Mouse (Mus musculus): ENCODE data around the gene Fam189b. TPM values are rescaled to one million over a fixed set of nuclear protein-coding genes. Genes with fewer than 3 reads are reported as not detected.

Fam189b gene
- total and polyA plus RNA-seq, 3 experiments, result 1.1 to 8.4 (median 2.2) TPM

- peak; percentile 79 for DNase-seq (ENCODE audit: extremely low read depth)
- dilution Hi-C loops (cut with MboI; ENCODE audit: extremely low pct_ligation_motif_present, extremely low pct_unique_long_range_greater_than_20kb, low sequenced_read_pairs) (no loop called here), in situ Hi-C loops (cut with MboI; ENCODE audit: low pct_ligation_motif_present, low pct_unique_long_range_greater_than_20kb, low sequenced_read_pairs) (no loop called here)
- H3K4me2 ChIP-seq (ENCODE audit: insufficient read depth, low read depth, poor library complexity, severe bottlenecking), result no peak within 1 kb of the TSS
- no peaks in the 10 kb centered on the region for H3K9me3 ChIP-seq (replicated peaks; ENCODE audit: low read length)
- TF ChIP-seq ZNF384 (IDR thresholded peaks at IDR 0.05; ENCODE audit: low read depth, low read length) (peak; percentile 71), CTCF (conservative IDR thresholded peaks at IDR 0.05 in 1 of 2, IDR thresholded peaks at IDR 0.05 in 1 of 2; ENCODE audit: low read depth in 2 of 2, low read length in 2 of 2) (no peak), BHLHE40 (IDR thresholded peaks at IDR 0.05; ENCODE audit: low read depth, low read length) (peak; percentile 89), NRF1 (IDR thresholded peaks at IDR 0.05; ENCODE audit: low read depth, low read length) (peak; percentile 63), EP300 (IDR thresholded peaks at IDR 0.05; ENCODE audit: low read length) (no peak), HCFC1 (IDR thresholded peaks at IDR 0.05; ENCODE audit: low read depth, low read length) (peak; percentile 76), IRF4 (IDR thresholded peaks at IDR 0.05; ENCODE audit: low read depth, low read length) (no peak), USF1 (IDR thresholded peaks at IDR 0.05; ENCODE audit: low read depth, low read length) (peak; percentile 75), USF2 (conservative IDR thresholded peaks at IDR 0.05; ENCODE audit: low read depth, low read length) (peak; percentile 77), TBP (conservative IDR thresholded peaks at IDR 0.05; ENCODE audit: low read depth, low read length) (no peak), NELFE (IDR thresholded peaks at IDR 0.05; ENCODE audit: low read depth, low read length) (no peak), ELF1 (IDR thresholded peaks at IDR 0.05; ENCODE audit: low read depth, low read length) (no peak), POLR2A (IDR thresholded peaks at IDR 0.05; ENCODE audit: low read depth, low read length) (0 out of 2 replicates have a peak, but pooled peaks have one; percentile 25)
- H3K9ac ChIP-seq (ENCODE audit: insufficient read depth, low read depth), result no peak within 1 kb of the TSS
- H3K36me3 ChIP-seq (replicated peaks in 1 of 2; ENCODE audit: control insufficient read depth in 1 of 2, insufficient read depth in 1 of 2, low read length in 1 of 2), result peaks cover 89 to 100% of the 10 kb centered on the region in 2 experiments
- H3K4me3 ChIP-seq (replicated peaks in 1 of 3; ENCODE audit: low read depth in 2 of 3, low read length in 2 of 3, poor library complexity in 1 of 3), result peak within 1 kb of the TSS in 2 of 3 experiments; percentile 32 to 50
- peaks cover 0 to 10% of the 10 kb centered on the region in 2 experiments; a peak in 2 of 4 replicates for H3K4me1 ChIP-seq (ENCODE audit: control insufficient read depth in 1 of 2, insufficient read depth in 2 of 2)
- H3K27ac ChIP-seq (ENCODE audit: insufficient read depth, low read depth), result no peak within 1 kb of the TSS
- no peaks in the 10 kb centered on the region for H3K27me3 ChIP-seq (replicated peaks)
- H3K79me2 ChIP-seq (replicated peaks; ENCODE audit: control insufficient read depth, extremely low read depth, insufficient read depth, poor library complexity, severe bottlenecking), result no peaks in the 10 kb centered on the region
These were observed 5.5 kb upstream of the Fam189b start, which contains the start of gene Scamp3 for GRCm38 (mm10) chr3:89177242-89178106. TSS of gene Scamp3 (plus strand) at chr3:89177473.

- H3K27ac ChIP-seq (ENCODE audit: insufficient read depth, low read depth), result no peak overlapping the region
- H3K4me2 ChIP-seq (ENCODE audit: insufficient read depth, low read depth, poor library complexity, severe bottlenecking), result no peak overlapping the region
- DNase-seq (ENCODE audit: extremely low read depth), result peak; percentile 13
- no peaks in the 10 kb centered on the region for H3K27me3 ChIP-seq (replicated peaks)
- H3K9me3 ChIP-seq (replicated peaks; ENCODE audit: low read length), result no peaks in the 10 kb centered on the region
- H3K9ac ChIP-seq (ENCODE audit: insufficient read depth, low read depth), result no peak overlapping the region
- TF ChIP-seq MXI1 (IDR thresholded peaks at IDR 0.05; ENCODE audit: low read depth, low read length) (no peak), POLR2AphosphoS2 (IDR thresholded peaks at IDR 0.05; ENCODE audit: low read depth, low read length) (no peak), RCOR1 (conservative IDR thresholded peaks at IDR 0.05; ENCODE audit: low read depth, low read length) (no peak), PAX5 (IDR thresholded peaks at IDR 0.05; ENCODE audit: low read length) (no peak), CHD2 (IDR thresholded peaks at IDR 0.05; ENCODE audit: low read length) (no peak), NRF1 (IDR thresholded peaks at IDR 0.05; ENCODE audit: low read depth, low read length) (no peak), JUND (conservative IDR thresholded peaks at IDR 0.05; ENCODE audit: low read depth, low read length) (no peak), KAT2A (IDR thresholded peaks at IDR 0.05; ENCODE audit: insufficient replicate concordance, low read length) (no peak), USF2 (conservative IDR thresholded peaks at IDR 0.05; ENCODE audit: low read depth, low read length) (no peak), USF1 (IDR thresholded peaks at IDR 0.05; ENCODE audit: low read depth, low read length) (no peak), JUN (IDR thresholded peaks at IDR 0.05; ENCODE audit: insufficient read depth, low read depth, low read length) (no peak), CHD1 (IDR thresholded peaks at IDR 0.05; ENCODE audit: low read depth, low read length) (no peak), HCFC1 (IDR thresholded peaks at IDR 0.05; ENCODE audit: low read depth, low read length) (no peak), RAD21 (IDR thresholded peaks at IDR 0.05; ENCODE audit: low read depth, low read length) (no peak), EP300 (IDR thresholded peaks at IDR 0.05; ENCODE audit: low read length) (no peak), MAFK (IDR thresholded peaks at IDR 0.05; ENCODE audit: insufficient replicate concordance, low read length) (no peak), GABPA (IDR thresholded peaks at IDR 0.05; ENCODE audit: insufficient replicate concordance, low read depth, low read length) (no peak), BHLHE40 (IDR thresholded peaks at IDR 0.05; ENCODE audit: low read depth, low read length) (no peak)
- peak overlapping the region in 2 of 3 experiments; percentile 32 to 50 for H3K4me3 ChIP-seq (replicated peaks in 1 of 3; ENCODE audit: low read depth in 2 of 3, low read length in 2 of 3, poor library complexity in 1 of 3)
- dilution Hi-C loops (cut with MboI; ENCODE audit: extremely low pct_ligation_motif_present, extremely low pct_unique_long_range_greater_than_20kb, low sequenced_read_pairs) (no loop called here), in situ Hi-C loops (cut with MboI; ENCODE audit: low pct_ligation_motif_present, low pct_unique_long_range_greater_than_20kb, low sequenced_read_pairs) (no loop called here)
- H3K4me1 ChIP-seq (ENCODE audit: control insufficient read depth in 1 of 2, insufficient read depth in 2 of 2), result peaks cover 0 to 10% of the 10 kb centered on the region in 2 experiments; a peak in 2 of 4 replicates
- H3K79me2 ChIP-seq (replicated peaks; ENCODE audit: control insufficient read depth, extremely low read depth, insufficient read depth, poor library complexity, severe bottlenecking), result no peaks in the 10 kb centered on the region
- peaks cover 90 to 100% of the 10 kb centered on the region in 2 experiments for H3K36me3 ChIP-seq (replicated peaks in 1 of 2; ENCODE audit: control insufficient read depth in 1 of 2, insufficient read depth in 1 of 2, low read length in 1 of 2)
These were observed 4.9 kb upstream of the Fam189b start for GRCm38 (mm10) chr3:89178107-89178385.
